Mouse (Mus musculus) liver, adult 2 months (tissue): ENCODE data around the gene Gls2.

Experiments
- CTCF ChIP-seq: fragments of 200-500 bp; IDR thresholded peaks from 2 replicates; pipeline ENCODE4 v1.5.1; 2011; ENCODE audit warnings: low read depth, low read length, control low read depth
- POLR2A ChIP-seq: fragments of 200-500 bp; IDR thresholded peaks from 2 replicates; pipeline ENCODE4 v1.6.1; 2011; ENCODE audit warnings: low read length, control low read depth; ENCODE audit not compliant: insufficient read depth; ENCODE audit errors: extremely low read depth

GRCm38 (mm10) chr10:128221533-128222286 is 27.5 kb downstream of the Gls2 start:
- TF ChIP-seq CTCF (no peak), POLR2A (no peak)
